Mouse (Mus musculus) ES-E14 (cell line): ENCODE results near the gene Olfml1.

Experiments used
- CHD2 ChIP-seq: IDR thresholded peaks from 2 replicates; pipeline ENCODE4 v1.6.1; 2014; ENCODE audit warnings: mild to moderate bottlenecking, low read depth, low read length, inconsistent platforms
- HCFC1 ChIP-seq: IDR thresholded peaks from 2 replicates; pipeline ENCODE4 v1.6.1; 2012; ENCODE audit warnings: low read length, inconsistent platforms, borderline replicate concordance; ENCODE audit not compliant: insufficient read depth
- ZC3H11A ChIP-seq: IDR thresholded peaks from 2 replicates; pipeline ENCODE4 v1.6.1; 2012; ENCODE audit warnings: low read depth, mild to moderate bottlenecking, inconsistent platforms, low read length, borderline replicate concordance
- ZNF384 ChIP-seq: IDR thresholded peaks from 2 replicates; pipeline ENCODE4 v1.6.1; 2012; ENCODE audit warnings: low read depth, low read length, inconsistent platforms

DNA sequence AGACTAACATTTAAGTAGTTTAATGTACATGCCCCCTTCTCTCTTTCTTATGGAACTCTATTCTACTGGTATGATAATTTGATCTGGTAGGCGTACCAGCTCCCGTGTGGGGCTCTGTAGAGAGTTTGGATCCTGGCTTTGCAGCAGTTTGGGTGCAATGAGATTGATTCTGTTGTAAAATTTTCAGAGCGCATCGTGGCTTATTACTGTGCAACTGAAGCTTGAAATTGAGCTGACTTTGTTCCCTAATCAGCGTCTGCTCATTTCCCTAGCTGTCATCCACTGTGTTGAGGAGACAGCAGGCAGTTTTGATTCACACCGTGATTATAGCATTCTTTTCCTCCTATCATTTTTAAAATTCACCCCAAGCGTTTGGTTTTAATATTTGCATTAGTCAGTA, 70.2 kb downstream of the Olfml1 start:
- TF ChIP-seq CHD2 (no peak), ZC3H11A (no peak), HCFC1 (no peak), ZNF384 (no peak)
